Mouse (Mus musculus): ENCODE data around the gene Efcc1. TPM values are rescaled to one million over a fixed set of nuclear protein-coding genes. Genes with fewer than 3 reads are reported as not detected.

The Efcc1 gene
- polyA plus RNA-seq, 1 experiment from 2014 or later = 3.8 TPM

GRCm38 (mm10) chr6:87787108-87787890 lies 56.6 kb downstream of the Efcc1 start:
- Histone ChIP-seq H3K27ac (ENCODE audit: low read depth) (no peak overlapping the region), H3K4me1 (ENCODE audit: insufficient read depth) (peaks cover 7% of the 10 kb centered on the region; the same call in 1 of the 2 replicates), H3K9me3 (ENCODE audit: low read depth, low read length) (no peaks in the 10 kb centered on the region), H3K4me3 (ENCODE audit: low read depth, low read length) (no peak overlapping the region), H3K36me3 (ENCODE audit: insufficient read depth) (peaks cover 7% of the 10 kb centered on the region), H3K9ac (no peak overlapping the region), H3K27me3 (ENCODE audit: insufficient read depth, low read length) (no peaks in the 10 kb centered on the region), H3K4me2 (no peak overlapping the region)
- no peak for DNase-seq
- TF ChIP-seq CTCF (IDR thresholded peaks at IDR 0.05; ENCODE audit: low read depth) = no peak
- ATAC-seq (ENCODE audit: insufficient read depth) = no peak
- 74% methylated on average over 6 of the region's 6 CpGs for WGBS

DNA sequence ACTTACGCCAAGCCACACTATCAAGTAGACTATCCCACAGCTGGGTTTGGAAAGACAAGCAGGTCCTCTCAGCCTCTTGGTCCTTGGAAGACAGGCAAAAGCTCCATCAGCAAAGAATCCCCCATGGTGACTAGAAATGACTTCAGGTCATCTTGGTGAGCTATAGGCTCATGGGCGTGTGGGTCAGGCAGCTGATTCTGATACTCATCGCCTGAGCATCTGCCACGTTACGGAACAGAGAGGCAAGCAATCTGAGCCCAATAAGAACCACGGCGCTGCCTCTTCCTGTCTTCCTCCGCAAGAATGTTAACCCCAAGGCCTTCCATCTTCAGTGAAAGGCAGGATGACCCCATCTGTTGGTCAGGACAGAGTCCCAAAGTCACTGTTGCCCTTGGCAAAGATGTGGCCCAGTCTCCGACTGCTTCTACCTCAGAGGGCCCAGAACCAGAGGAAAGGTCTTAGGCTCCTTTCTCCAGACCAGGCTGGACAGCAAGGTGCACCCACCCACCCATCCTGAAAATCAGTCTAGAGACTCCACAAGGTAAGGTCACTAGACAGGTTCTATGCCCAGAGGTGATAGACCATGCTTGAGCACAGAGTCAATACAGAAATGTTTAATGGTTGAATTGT lies 57.7 kb downstream of the Efcc1 start:
- ATAC-seq (ENCODE audit: insufficient read depth) = no peak

DNA sequence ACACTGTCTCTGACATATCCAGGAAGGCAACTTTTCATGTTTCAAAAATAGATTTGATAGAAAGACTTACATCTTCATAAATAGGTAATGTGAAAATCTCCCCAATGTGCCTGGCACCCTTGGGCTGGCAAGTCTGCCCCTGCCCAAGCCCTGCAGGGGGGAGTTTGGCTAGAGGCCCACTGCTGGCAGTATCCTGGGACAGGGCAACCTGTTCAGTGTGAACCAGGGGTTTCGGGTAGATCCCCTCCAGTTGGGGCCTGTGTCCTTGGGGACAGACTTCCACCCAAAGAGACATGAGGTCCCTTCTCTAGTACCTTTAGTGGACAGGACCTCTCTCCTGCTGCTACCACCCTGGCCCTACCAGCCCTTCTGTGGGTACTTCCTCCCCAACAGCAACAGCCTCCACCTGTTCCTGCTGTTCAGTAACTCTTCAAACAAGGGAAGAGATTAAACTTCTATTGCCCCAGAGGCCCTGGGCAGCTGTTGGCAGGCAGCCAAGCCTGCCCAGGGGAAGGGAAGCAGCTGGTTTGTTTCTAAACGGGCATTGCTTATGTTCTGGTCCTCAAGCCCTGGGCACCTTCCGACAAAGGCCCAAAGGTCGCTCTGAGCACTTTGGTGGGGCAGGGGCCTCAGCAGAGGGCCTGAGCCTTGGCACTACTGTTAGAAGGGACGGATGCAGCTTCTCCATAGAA lies 58.4 kb downstream of the Efcc1 start:
- DNase-seq (peak; percentile 70), ATAC-seq (ENCODE audit: insufficient read depth) (peak; percentile 47; the same call in 1 of the 2 replicates)
- H3K27ac ChIP-seq (ENCODE audit: low read depth) = peak overlapping the region; percentile 10
- H3K27me3 ChIP-seq (ENCODE audit: insufficient read depth, low read length) = no peaks in the 10 kb centered on the region
- H3K4me1 ChIP-seq (ENCODE audit: insufficient read depth) = peaks cover 7% of the 10 kb centered on the region; the same call in 1 of the 2 replicates
- H3K9ac ChIP-seq = no peak overlapping the region
- WGBS = 33% methylated on average over 5 of the region's 5 CpGs
- H3K4me2 ChIP-seq = no peak overlapping the region
- peaks cover 24% of the 10 kb centered on the region for H3K36me3 ChIP-seq (ENCODE audit: insufficient read depth)
- H3K9me3 ChIP-seq (ENCODE audit: low read depth, low read length) = no peaks in the 10 kb centered on the region
- no peak overlapping the region for H3K4me3 ChIP-seq (ENCODE audit: low read depth, low read length)
- TF ChIP-seq CTCF (IDR thresholded peaks at IDR 0.05; ENCODE audit: low read depth) = no peak

More for the DNA sequence above, 57.7 kb downstream of the Efcc1 start:
- H3K9ac ChIP-seq = no peak overlapping the region
- no peak overlapping the region for H3K4me2 ChIP-seq
- no peak overlapping the region for H3K27ac ChIP-seq (ENCODE audit: low read depth)
- TF ChIP-seq CTCF (IDR thresholded peaks at IDR 0.05; ENCODE audit: low read depth) = no peak
- H3K36me3 ChIP-seq (ENCODE audit: insufficient read depth) = peaks cover 18% of the 10 kb centered on the region
- H3K4me1 ChIP-seq (ENCODE audit: insufficient read depth) = peaks cover 7% of the 10 kb centered on the region; the same call in 1 of the 2 replicates
- H3K4me3 ChIP-seq (ENCODE audit: low read depth, low read length) = no peak overlapping the region
- WGBS = 81% methylated on average over 9 of the region's 9 CpGs
- no peaks in the 10 kb centered on the region for H3K27me3 ChIP-seq (ENCODE audit: insufficient read depth, low read length)
- DNase-seq = no peak
- H3K9me3 ChIP-seq (ENCODE audit: low read depth, low read length) = no peaks in the 10 kb centered on the region

GRCm38 (mm10) chr6:87789791-87790190 lies 59.1 kb downstream of the Efcc1 start:
- 86% methylated on average over 6 of the region's 6 CpGs for WGBS
- H3K27ac ChIP-seq (ENCODE audit: low read depth) = no peak overlapping the region
- H3K4me3 ChIP-seq (ENCODE audit: low read depth, low read length) = no peak overlapping the region
- DNase-seq = no peak
- peaks cover 24% of the 10 kb centered on the region for H3K36me3 ChIP-seq (ENCODE audit: insufficient read depth)
- no peak overlapping the region for H3K9ac ChIP-seq
- ATAC-seq (ENCODE audit: insufficient read depth) = no peak
- H3K27me3 ChIP-seq (ENCODE audit: insufficient read depth, low read length) = no peaks in the 10 kb centered on the region
- H3K4me1 ChIP-seq (ENCODE audit: insufficient read depth) = peaks cover 7% of the 10 kb centered on the region; the same call in 1 of the 2 replicates
- H3K9me3 ChIP-seq (ENCODE audit: low read depth, low read length) = no peaks in the 10 kb centered on the region
- H3K4me2 ChIP-seq = no peak overlapping the region
- no peak for TF ChIP-seq CTCF (IDR thresholded peaks at IDR 0.05; ENCODE audit: low read depth)

- peak; percentile 62 for ATAC-seq (ENCODE audit: insufficient read depth)
- H3K36me3 ChIP-seq (ENCODE audit: insufficient read depth) = peaks cover 24% of the 10 kb centered on the region
Observed at GRCm38 (mm10) chr6:87790779-87791480, 60.3 kb downstream of the Efcc1 start.

DNA sequence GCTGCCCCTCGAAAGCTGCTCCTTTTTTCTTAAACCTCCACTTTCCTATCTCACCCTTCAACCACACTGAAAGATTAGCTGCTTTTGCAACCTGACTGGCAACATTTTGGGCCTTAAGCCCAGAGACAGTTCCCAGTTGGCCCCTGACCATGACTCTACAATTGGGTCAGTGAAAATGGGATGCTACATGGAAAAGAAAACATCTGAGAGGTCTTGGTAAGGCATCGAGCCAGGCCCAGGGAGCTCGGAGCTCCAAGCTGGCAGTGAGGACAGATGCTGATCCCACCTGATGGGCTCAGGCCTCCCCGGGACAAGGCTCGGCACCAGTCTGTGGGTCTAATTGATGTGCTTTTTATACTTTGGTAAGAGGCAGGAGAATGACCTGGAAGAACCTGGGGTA lies 61.2 kb downstream of the Efcc1 start:
- ATAC-seq (ENCODE audit: insufficient read depth) (no peak), DNase-seq (no peak)
- peaks cover 7% of the 10 kb centered on the region; the same call in 1 of the 2 replicates for H3K4me1 ChIP-seq (ENCODE audit: insufficient read depth)
- 94% methylated on average over 5 of the region's 5 CpGs for WGBS
- H3K9ac ChIP-seq = no peak overlapping the region
- H3K27ac ChIP-seq (ENCODE audit: low read depth) = no peak overlapping the region
- H3K4me2 ChIP-seq = no peak overlapping the region
- H3K27me3 ChIP-seq (ENCODE audit: insufficient read depth, low read length) = no peaks in the 10 kb centered on the region
- H3K9me3 ChIP-seq (ENCODE audit: low read depth, low read length) = no peaks in the 10 kb centered on the region
- peaks cover 24% of the 10 kb centered on the region for H3K36me3 ChIP-seq (ENCODE audit: insufficient read depth)
- TF ChIP-seq CTCF (IDR thresholded peaks at IDR 0.05; ENCODE audit: low read depth) = no peak
- H3K4me3 ChIP-seq (ENCODE audit: low read depth, low read length) = no peak overlapping the region

More at GRCm38 (mm10) chr6:87790779-87791480, 60.3 kb downstream of the Efcc1 start:
- Histone ChIP-seq H3K9ac (no peak overlapping the region), H3K27ac (ENCODE audit: low read depth) (no peak overlapping the region; the same call in 1 of the 2 replicates), H3K4me3 (ENCODE audit: low read depth, low read length) (no peak overlapping the region), H3K4me1 (ENCODE audit: insufficient read depth) (peaks cover 7% of the 10 kb centered on the region; the same call in 1 of the 2 replicates), H3K4me2 (no peak overlapping the region), H3K9me3 (ENCODE audit: low read depth, low read length) (no peaks in the 10 kb centered on the region), H3K27me3 (ENCODE audit: insufficient read depth, low read length) (no peaks in the 10 kb centered on the region)
- 70% methylated on average over 7 of the region's 7 CpGs for WGBS
- TF ChIP-seq CTCF (IDR thresholded peaks at IDR 0.05; ENCODE audit: low read depth) = no peak
- DNase-seq = no peak
